ENCODE assay signal across 8 mouse cellular contexts in the genomic region with DNA sequence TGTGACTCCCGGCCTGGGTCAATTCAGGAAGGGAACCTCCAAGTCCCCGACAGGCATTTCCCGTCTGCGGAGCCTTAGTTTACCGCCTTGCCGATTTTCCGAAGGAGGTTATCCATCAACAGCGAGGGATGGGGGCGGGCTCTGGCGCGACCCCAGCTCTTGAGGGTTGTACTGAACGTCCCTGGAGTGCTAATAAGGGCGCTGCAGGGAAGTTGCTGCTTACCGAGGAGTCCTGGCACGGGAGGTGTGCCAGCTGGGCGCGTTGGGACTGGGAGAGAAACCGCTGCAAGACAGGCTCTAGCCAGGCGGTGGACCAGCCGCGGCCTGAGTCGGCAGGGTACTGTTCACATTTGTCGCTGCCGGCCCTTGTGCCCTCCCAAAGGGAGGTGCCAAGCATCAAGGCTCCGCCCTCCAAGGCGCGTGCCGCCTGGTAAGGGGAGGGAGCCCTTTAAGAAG. TPM values are rescaled to one million over a fixed set of nuclear protein-coding genes. Genes with fewer than 3 reads are reported as not detected.
DNase-seq lines count a peak whose midpoint lies in the region; ATAC-seq lines count a peak whose summit lies in the region.

No protein-coding gene starts in this region.

- H3K27me3 ChIP-seq in embryonic facial prominence, embryonic 10.5 days (replicated peaks; ENCODE audit: low read depth, poor library complexity, severe bottlenecking) = peaks cover 8% of the 10 kb centered on the region; the same call in 1 of the 2 replicates
- no peaks in the 10 kb centered on the region for H3K27me3 ChIP-seq in limb, embryonic 12.5 days
- peaks cover 4% of the 10 kb centered on the region; the same call in 1 of the 2 replicates for H3K27me3 ChIP-seq in midbrain, embryonic 14.5 days (ENCODE audit: control insufficient read depth, insufficient read depth, low read length)

- no peaks in the 10 kb centered on the region for H3K9me3 ChIP-seq in embryonic facial prominence, embryonic 10.5 days
- no peaks in the 10 kb centered on the region for H3K9me3 ChIP-seq in limb, embryonic 12.5 days
- no peaks in the 10 kb centered on the region for H3K9me3 ChIP-seq in midbrain, embryonic 14.5 days (ENCODE audit: control insufficient read depth, low read length)

- peaks cover 33% of the 10 kb centered on the region for H3K36me3 ChIP-seq in embryonic facial prominence, embryonic 10.5 days (replicated peaks)
- peaks cover 30% of the 10 kb centered on the region for H3K36me3 ChIP-seq in limb, embryonic 12.5 days
- H3K36me3 ChIP-seq in midbrain, embryonic 14.5 days (ENCODE audit: control insufficient read depth, insufficient read depth, low read length) = peaks cover 61% of the 10 kb centered on the region

- H3K4me3 ChIP-seq in embryonic facial prominence, embryonic 10.5 days = peak overlapping the region; percentile 82
- peak overlapping the region; percentile 75 for H3K4me3 ChIP-seq in limb, embryonic 12.5 days (replicated peaks)
- H3K4me3 ChIP-seq in midbrain, embryonic 14.5 days (replicated peaks; ENCODE audit: low read depth, low read length) = peak overlapping the region; percentile 70

- WGBS in embryonic facial prominence, embryonic 10.5 days = under 1% methylated on average over 28 of the region's 28 CpGs
- WGBS in limb, embryonic 12.5 days = under 1% methylated on average over 28 of the region's 28 CpGs
- 0% methylated on average over 28 of the region's 28 CpGs for WGBS in midbrain, embryonic 14.5 days

- peak; percentile 95 for DNase-seq in 3134 (ENCODE audit: extremely low read depth, insufficient read length, low spot score)
- peak; percentile 93 for DNase-seq in adrenal gland, postnatal 14 days
- DNase-seq in embryonic facial prominence, embryonic 10.5 days (ENCODE audit: low spot score) = peak; percentile 89
- DNase-seq in heart, adult 11 months = peak; percentile 99
- DNase-seq in kidney, adult 18-20 months = peak; percentile 87
- DNase-seq in midbrain, embryonic 14.5 days = peak; percentile 89
- DNase-seq in spleen, adult 12 weeks (ENCODE audit: low spot score) = peak; percentile 72

- H3K9ac ChIP-seq in limb, embryonic 12.5 days (replicated peaks) = peak overlapping the region; percentile 79
- peak overlapping the region; percentile 65 for H3K9ac ChIP-seq in midbrain, embryonic 14.5 days (replicated peaks; ENCODE audit: low read length)

- peak overlapping the region; percentile 65 for H3K4me2 ChIP-seq in limb, embryonic 12.5 days
- H3K4me2 ChIP-seq in midbrain, embryonic 14.5 days (ENCODE audit: low read length) = peak overlapping the region; percentile 92

- peak overlapping the region; percentile 85 for H3K27ac ChIP-seq in embryonic facial prominence, embryonic 10.5 days (replicated peaks)
- peak overlapping the region; percentile 84 for H3K27ac ChIP-seq in limb, embryonic 12.5 days
- peak overlapping the region; percentile 66 for H3K27ac ChIP-seq in midbrain, embryonic 14.5 days (replicated peaks; ENCODE audit: low read depth, low read length)

- peaks cover 33% of the 10 kb centered on the region for H3K4me1 ChIP-seq in embryonic facial prominence, embryonic 10.5 days
- peaks cover 17% of the 10 kb centered on the region for H3K4me1 ChIP-seq in limb, embryonic 12.5 days (replicated peaks)
- peaks cover 4% of the 10 kb centered on the region; the same call in 1 of the 2 replicates for H3K4me1 ChIP-seq in midbrain, embryonic 14.5 days (ENCODE audit: control insufficient read depth, insufficient read depth, low read length)

- ATAC-seq in limb, embryonic 12.5 days (ENCODE audit: insufficient number of reproducible peaks, insufficient read depth, low FRiP score, low TSS enrichment, low read depth) = peak; percentile 84
- ATAC-seq in midbrain, embryonic 14.5 days (ENCODE audit: low FRiP score, low TSS enrichment) = peak; percentile 59

RNA-seq across cellular contexts. Expression of gene Slc26a6, which starts 1.2 kb away (rescaled TPM):
- 8.4 and 13.3 TPM in 2 replicates for total RNA-seq in adrenal gland, postnatal 14 days (2021)
- polyA plus RNA-seq in embryonic facial prominence, embryonic 10.5 days (2016; fragmentation: Nextera tagmentation; extraction: Ambion mirVana) = 13.3 and 14.0 TPM in 2 replicates
- 16.3 and 20.1 TPM in 2 replicates for polyA plus RNA-seq in limb, embryonic 12.5 days (2016; fragmentation: Nextera tagmentation; extraction: Ambion mirVana)
- 16.6 and 18.2 TPM in 2 replicates for polyA plus RNA-seq in midbrain, embryonic 14.5 days (2014; fragmentation: Nextera tagmentation; extraction: Ambion mirVana)

RNA-seq across cellular contexts. Expression of gene Celsr3, which starts 28.1 kb away (rescaled TPM):
- 3.9 and 4.9 TPM in 2 replicates for total RNA-seq in adrenal gland, postnatal 14 days (2021)
- polyA plus RNA-seq in embryonic facial prominence, embryonic 10.5 days (2016; fragmentation: Nextera tagmentation; extraction: Ambion mirVana) = 1.6 and 1.7 TPM in 2 replicates
- 0.14 and 0.30 TPM in 2 replicates for polyA plus RNA-seq in limb, embryonic 12.5 days (2016; fragmentation: Nextera tagmentation; extraction: Ambion mirVana)
- polyA plus RNA-seq in midbrain, embryonic 14.5 days (2014; fragmentation: Nextera tagmentation; extraction: Ambion mirVana) = 19.5 and 20.7 TPM in 2 replicates

RNA-seq across cellular contexts. Expression of gene Nckipsd, which starts 46.1 kb away (rescaled TPM):
- total RNA-seq in adrenal gland, postnatal 14 days (2021) = 9.2 and 11.4 TPM in 2 replicates
- polyA plus RNA-seq in embryonic facial prominence, embryonic 10.5 days (2016; fragmentation: Nextera tagmentation; extraction: Ambion mirVana) = 14.8 and 15.0 TPM in 2 replicates
- polyA plus RNA-seq in limb, embryonic 12.5 days (2016; fragmentation: Nextera tagmentation; extraction: Ambion mirVana) = 19.3 and 21.6 TPM in 2 replicates
- 24.3 and 27.4 TPM in 2 replicates for polyA plus RNA-seq in midbrain, embryonic 14.5 days (2014; fragmentation: Nextera tagmentation; extraction: Ambion mirVana)

Comparison
In these comparisons a context has a peak if more than half of its experiments do, and no peak if none do; other contexts are left out.
1. Peak in every context shown above with its lines: DNase-seq, ATAC-seq, H3K4me3 ChIP-seq and H3K27ac ChIP-seq.